Mouse (Mus musculus) MEL (cell line): ENCODE results near the gene Dis3l2.

Source experiments
- CTCF ChIP-seq, 3 experiments: IDR thresholded peaks in 2 of 3; conservative IDR thresholded peaks in 1 of 3; 2 replicates each; pipeline ENCODE4 v1.5.1; 2011 to 2012; ENCODE audit warnings: low read length in 3 of 3, low read depth in 2 of 3, mild to moderate bottlenecking in 2 of 3, improper control_type of control experiment in 1 of 3, inconsistent platforms in 1 of 3, mixed read lengths in 1 of 3, moderate library complexity in 1 of 3; ENCODE audit not compliant: control insufficient read depth in 1 of 3, insufficient read depth in 1 of 3, poor library complexity in 1 of 3, severe bottlenecking in 1 of 3
- HCFC1 ChIP-seq: IDR thresholded peaks from 2 replicates; pipeline ENCODE4 v1.6.1; 2012; ENCODE audit warnings: low read depth, mild to moderate bottlenecking, inconsistent platforms, low read length, improper control_type of control experiment, moderate library complexity

GRCm38 (mm10) chr1:86709546-86709945 lies 5.9 kb downstream of the Dis3l2 start:
- TF ChIP-seq CTCF (IDR thresholded peaks at IDR 0.05 in 2 of 3, conservative IDR thresholded peaks at IDR 0.05 in 1 of 3; ENCODE audit: control insufficient read depth in 1 of 3, insufficient read depth in 1 of 3, low read depth in 2 of 3, low read length in 3 of 3, poor library complexity in 1 of 3, severe bottlenecking in 1 of 3): no peak
- peak; percentile 48; the same call in 1 of the 2 replicates for TF ChIP-seq HCFC1
